Mouse (Mus musculus): Measurements from ENCODE around the gene Bcas3.

DNA sequence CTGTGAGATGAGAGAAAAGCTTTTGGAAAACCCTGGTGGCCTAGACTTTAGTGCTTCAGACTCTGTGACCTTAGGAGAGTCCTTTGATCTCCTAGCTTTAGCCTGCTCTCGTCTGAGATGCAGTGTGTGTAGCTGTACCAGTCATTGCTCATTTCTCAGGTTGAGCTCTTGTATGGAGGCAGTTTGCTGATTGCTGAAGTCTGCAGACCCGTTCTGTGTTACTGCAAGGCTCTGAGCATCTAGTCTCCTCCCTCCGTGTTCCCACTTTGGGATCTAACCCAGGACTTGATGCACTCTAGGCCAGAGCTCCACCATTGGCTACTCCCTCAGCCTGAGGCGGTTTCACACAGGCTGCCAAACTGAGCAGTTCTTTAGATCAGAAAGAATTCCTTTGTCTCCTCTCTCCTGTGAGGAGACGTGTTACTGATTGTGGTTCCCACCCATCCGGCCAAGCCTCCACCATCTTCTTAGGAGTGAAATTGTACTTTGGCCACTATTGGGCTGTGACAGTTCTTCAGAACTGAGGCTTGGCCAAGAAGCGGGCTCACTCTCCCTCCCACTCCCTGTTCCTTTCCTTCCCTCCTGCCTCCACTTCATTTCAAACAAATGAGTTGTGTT, 413.2 kb downstream of the Bcas3 start:
- TF ChIP-seq CTCF (IDR thresholded peaks at IDR 0.05; ENCODE audit: low read depth, low read length) (no peak), POLR2A (IDR thresholded peaks at IDR 0.05; ENCODE audit: borderline replicate concordance, low read depth, low read length) (no peak)
